Mouse (Mus musculus) thymus, postnatal 14 days (tissue): Measurements from ENCODE around the gene Tmem243.

Source experiments
- DNase-seq: peaks from one replicate; pipeline ENCODE4 v3.0.0; 2021

The Tmem243 gene

DNA sequence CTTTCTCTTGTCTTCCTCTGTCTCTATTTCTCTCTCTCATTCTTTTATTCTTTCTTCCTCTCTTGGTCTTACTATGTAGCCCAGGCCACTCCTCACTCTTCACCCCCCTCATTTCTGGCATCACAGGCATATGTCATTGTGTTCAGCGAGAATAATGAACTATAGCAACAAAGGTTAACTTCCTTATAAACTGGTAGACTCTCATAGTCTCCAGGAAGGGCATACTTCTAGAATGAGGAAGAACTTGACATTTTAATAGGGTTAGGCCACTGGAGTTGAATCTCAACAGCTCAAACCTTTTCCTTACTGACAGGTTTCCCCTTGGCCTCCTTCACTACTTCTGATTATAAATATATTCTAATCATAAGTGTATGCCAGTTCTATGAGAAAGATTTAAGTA, 86.0 kb downstream of the Tmem243 start:
- DNase-seq = no peak
